Mouse (Mus musculus) adrenal gland, adult 18-20 months (tissue): ENCODE data around the gene Bbs1. TPM values are rescaled to one million over a fixed set of nuclear protein-coding genes. Genes with fewer than 3 reads are reported as not detected.
A peak's percentile ranks its signal among the peaks of the same experiment; 100 is the strongest.
"Not testable (repeated sequence)": the region's sequence is repeated elsewhere in the genome, so short reads cannot be mapped to it uniquely, and the experiment has no call there.

ENCODE experiments used
- DNase-seq, 2 experiments: peaks; one replicate each; pipeline ENCODE4 v3.0.0; 2021 to 2022; ENCODE audit warnings: low spot score in 2 of 2
- total RNA-seq, 2 experiments: library from RNA; stranded (reverse); gene quantifications; 1 replicate in 1 of 2; 2 replicates in 1 of 2; pipeline ENCODE4 v1.2.3; 2021

Gene Bbs1
- total RNA-seq, 2 experiments from 2014 or later: 5.1 to 8.9 TPM

DNA sequence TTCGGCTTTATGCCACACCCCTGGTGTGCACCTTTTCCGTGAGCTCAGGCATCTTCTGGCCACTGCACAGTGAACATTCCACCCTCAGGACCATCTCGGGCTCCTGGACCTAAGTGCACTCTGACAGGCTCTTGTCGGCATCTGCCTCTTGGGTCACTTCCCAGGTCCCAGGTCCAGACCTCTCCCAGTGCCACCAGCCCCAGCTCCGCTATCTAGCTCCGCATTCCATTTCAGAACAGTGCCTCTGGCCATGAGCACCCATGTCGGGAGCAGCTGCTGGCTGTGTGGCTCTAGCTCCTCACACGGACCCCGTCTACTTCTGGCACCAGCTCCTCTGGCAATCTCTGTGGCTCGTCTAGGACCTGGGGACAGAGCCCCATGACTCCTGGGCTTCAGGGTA is 16.6 kb downstream of the Bbs1 start:
- DNase-seq: no peak

DNA sequence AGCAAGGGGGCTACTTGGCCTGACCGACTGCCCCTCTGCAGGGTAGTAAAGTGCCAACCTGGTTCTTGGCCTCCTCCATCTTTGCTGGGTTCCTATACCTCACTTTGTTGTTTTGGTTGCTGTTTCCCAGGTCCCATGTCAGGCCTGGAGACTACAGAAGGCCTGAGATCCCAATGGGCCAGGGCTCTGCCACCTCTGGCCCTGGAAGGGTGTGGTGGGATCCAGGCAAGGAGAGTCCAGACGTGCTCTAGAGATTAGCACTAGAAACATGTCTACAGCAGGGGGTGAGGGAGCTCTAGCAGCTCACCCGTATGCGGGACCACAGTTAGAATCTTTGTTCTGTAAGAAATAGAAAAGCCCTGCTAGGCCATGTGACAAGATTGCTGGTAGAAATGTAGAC is 22.5 kb downstream of the Bbs1 start:
- no peak for DNase-seq

- DNase-seq: no peak
These were observed 27.1 kb downstream of the Bbs1 start for GRCm38 (mm10) chr19:4879324-4879703.

GRCm38 (mm10) chr19:4878405-4879323 is 27.8 kb downstream of the Bbs1 start, which contains the start of gene Zdhhc24:
Zdhhc24 (plus strand) TSS chr19:4878668.
- DNase-seq: peak; percentile 95 to 97

DNA sequence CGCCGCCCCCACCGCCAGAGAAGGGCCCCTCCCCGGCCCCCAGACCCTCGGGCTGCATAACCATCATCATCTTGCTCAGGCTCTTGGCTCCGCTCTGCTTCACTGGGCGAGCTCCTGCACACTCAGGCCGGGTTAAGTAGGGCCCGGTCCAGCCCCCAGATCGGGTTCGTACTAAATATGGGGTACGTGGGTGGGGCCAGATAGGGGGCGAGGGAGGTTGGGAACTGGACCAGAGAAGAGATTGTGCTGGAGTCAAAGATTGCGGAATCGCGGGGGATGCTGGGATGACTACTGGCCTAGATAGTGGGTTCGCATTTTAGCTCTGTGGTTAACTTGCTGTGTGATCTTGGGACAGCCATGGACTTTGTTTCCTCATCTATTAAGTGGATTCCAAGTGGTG is 28.6 kb downstream of the Bbs1 start, which contains the start of gene Actn3:
TSS of gene Actn3 (minus strand) at position 125 of the 400 bp plus-strand sequence.
- no peak for DNase-seq

DNA sequence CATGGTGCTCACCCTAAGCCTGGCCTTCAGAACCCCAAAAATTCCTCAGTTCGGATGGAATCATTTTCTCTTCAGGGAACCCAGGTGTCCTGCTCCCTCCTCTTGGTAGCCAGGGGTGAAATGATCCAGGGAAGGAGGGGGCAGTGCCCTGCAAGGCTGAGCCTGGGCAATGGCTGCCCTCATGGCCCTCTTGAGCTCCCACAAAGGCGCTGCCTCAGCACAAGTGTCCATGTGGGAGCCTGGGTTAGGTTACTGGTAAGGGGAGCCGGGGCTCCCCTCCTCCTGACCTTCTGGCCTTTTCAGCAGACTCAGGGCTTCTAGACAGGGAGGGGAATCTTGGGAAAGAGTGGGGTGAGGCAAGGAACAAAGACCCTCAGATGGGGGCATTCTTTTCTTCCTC is 29.7 kb downstream of the Bbs1 start:
- no peak for DNase-seq

DNA sequence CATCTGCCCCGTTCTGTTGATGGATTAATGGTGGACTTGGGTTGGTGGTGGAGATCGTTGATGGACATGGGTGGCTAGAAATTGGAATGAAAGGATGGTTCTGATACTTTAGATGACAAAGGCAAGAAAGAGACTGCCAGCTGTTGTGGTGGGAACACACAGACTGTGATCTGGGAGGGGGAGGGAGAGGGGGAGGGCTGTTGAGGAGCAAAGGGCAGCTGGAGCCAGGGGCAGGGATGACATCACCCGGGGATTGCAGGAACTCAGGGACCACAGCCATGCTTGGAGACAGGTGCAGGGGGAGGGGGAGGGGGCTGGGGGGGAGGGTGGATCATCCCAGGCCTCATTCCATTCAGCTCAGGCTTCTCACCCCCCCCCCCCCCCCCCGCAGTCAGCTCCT is 30.2 kb downstream of the Bbs1 start:
- DNase-seq: no peak

GRCm38 (mm10) chr19:4874613-4875012 is 31.8 kb downstream of the Bbs1 start:
- not testable (repeated sequence) for DNase-seq

DNA sequence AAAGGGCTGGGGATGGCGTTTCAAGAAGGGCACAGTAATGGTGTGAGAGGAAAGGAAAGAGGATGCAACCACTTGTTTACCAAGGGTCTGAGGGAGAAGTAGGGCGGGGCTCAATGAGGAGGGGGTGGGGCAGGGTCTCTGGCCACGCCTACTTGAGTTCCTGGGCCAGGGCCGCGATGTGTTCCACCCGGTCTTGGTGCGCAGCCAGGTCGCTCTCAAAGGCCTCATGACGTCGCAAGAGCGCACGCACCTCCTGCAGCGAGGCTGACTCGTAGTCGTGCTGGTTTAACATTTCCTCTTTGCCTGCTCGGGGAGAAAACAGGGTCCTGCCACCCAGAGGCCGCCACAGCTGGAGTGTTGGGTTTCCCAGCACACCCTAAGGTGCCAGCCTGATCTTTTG is 41.3 kb downstream of the Bbs1 start:
- no peak for DNase-seq

DNA sequence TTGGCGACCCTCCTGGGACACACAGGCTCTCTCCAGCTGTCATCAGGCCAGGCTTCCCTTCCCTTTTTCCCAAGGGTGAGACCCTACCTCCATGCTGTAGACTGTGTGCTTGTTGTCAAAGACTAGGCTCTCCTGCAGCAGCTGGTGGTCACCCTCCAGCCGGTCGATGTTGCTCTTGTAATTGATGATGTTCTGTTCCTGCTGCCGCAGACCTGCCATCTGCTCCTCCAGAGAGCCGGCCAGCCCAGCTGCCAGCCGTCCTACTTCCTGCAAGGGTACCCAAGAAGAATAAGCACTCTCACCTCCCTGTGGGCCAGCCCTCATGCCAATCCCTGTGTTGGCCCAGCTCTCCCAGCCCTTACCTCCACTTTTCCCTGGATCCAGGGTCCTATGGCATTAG is 43.4 kb downstream of the Bbs1 start:
- no peak for DNase-seq

DNA sequence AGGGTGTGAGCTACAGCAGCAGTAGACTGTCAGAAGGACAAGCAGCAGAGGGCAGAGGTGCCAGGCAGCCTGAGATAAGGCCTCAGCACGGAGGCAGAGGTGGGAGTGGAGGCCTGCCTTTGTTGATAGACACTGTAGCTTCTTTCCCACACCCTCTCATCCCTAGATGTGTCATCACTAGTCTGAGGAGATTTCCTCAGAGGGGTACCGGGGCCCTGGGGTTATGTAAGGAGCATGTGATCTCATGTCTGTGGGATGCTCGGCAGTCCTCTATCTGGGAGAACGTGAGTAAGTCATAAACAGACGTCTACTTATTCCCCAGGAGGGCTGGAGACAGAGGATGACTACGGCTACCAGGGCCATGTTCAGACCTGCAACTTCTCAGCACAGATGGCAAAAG is 47.3 kb downstream of the Bbs1 start:
- no peak for DNase-seq

DNA sequence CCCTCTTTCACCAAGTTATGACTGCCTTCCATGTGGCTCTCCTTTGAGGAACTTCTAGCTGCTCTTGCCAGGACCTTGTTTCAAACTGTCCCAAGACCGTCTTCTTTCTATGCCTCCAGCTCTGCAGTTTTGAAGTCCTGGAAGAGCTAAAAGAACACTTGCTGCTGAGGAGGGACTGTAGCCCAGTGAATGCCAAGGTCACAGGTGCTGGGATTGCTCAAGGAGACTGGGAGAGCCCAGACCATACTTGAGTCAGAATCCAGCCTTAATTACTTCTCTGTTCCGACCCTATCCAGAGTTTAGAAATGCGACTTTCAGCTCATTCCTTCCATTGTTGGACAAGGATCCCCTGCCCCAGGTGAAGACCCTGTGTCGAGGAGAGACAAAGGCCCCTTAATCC is 50.5 kb downstream of the Bbs1 start:
- peak in 1 of 2 experiments; percentile 48 for DNase-seq

- DNase-seq: no peak
These were observed 51.0 kb downstream of the Bbs1 start for GRCm38 (mm10) chr19:4855470-4855820.

- DNase-seq: peak; percentile 85 to 88
These were observed 51.6 kb downstream of the Bbs1 start, which contains the start of gene Ctsf for GRCm38 (mm10) chr19:4854552-4855469. Ctsf (plus strand) TSS chr19:4855130.

- no peak for DNase-seq
These were observed 56.1 kb downstream of the Bbs1 start for GRCm38 (mm10) chr19:4850281-4850680.

DNA sequence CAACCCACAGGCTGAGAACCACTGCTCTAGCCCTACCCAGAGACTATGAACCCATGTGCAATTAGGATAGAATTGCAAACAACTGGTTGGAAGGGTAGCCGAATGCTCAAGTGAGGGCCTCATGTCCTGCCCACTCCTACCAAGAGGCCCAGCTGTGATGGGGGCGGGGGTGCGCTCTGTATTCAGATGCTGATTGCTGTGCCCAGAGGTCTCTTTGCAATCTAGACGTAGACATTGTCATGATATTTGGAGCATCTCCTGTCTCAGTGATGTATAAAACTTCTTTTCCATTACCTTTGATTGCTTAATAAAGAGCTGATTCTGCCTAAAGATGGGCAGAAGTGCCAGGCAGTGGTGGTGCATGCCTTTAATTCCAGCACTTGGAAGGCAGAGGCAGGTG is 56.6 kb downstream of the Bbs1 start:
- DNase-seq: no peak

- DNase-seq: no peak
These were observed 58.9 kb downstream of the Bbs1 start for GRCm38 (mm10) chr19:4847490-4847889.

GRCm38 (mm10) chr19:4845846-4846245 is 60.6 kb downstream of the Bbs1 start:
- no peak for DNase-seq

DNA sequence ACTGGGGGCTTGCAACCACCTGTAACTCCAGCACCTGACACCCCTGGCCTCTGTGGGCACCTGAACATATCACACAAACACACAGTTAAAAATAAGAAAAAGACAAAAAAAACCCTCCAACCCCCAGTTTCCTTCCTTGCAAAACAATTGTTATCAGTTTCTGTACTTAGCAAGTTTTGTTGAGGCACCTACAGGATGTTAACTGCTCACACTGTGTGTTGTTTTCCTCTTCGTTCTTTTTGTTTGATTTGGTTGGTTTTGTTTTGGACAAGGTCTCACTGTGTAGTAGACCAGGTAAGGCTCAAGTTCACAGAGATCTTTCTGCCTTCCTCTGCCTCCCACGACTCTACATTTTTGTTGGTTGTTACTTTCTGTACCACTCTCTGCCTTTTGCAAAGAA is 63.8 kb downstream of the Bbs1 start:
- DNase-seq: no peak

- no peak for DNase-seq
These were observed 65.6 kb downstream of the Bbs1 start for GRCm38 (mm10) chr19:4840848-4841247.

DNA sequence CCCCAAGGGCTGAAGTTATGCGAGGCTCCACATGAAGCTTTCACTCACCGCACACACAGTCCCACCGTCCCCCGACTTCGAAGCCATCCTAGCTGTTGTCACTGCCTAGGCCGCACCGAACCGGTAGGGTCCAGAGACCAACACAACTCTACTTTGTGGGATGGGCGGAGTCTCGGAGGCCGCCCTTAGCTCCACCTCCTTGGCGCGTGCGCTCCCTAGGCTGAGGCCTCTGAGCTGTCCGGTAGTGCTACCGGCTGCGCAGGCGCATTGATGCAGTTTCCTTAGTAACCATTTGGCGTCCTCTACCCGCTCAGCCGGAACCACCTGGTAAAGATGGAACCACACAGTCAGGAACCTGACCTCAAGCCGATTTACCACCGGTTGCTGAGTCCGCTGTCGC is 67.3 kb downstream of the Bbs1 start, which contains the start of the genes Ccs and Ccdc87:
TSS of gene Ccs (minus strand) at position 184 of the 400 bp plus-strand sequence.
TSS of gene Ccdc87 (plus strand) at position 218 of the 400 bp plus-strand sequence.
- peak; percentile 91 to 94 for DNase-seq
